Mouse (Mus musculus) spleen, postnatal 36 days (tissue): ENCODE results near the gene Ankrd13b.

Experiments
- DNase-seq, 2 experiments: peaks; one replicate each; pipeline ENCODE4 v3.0.0; 2022; ENCODE audit warnings: low spot score in 2 of 2, mixed read lengths in 1 of 2

The Ankrd13b gene

DNA sequence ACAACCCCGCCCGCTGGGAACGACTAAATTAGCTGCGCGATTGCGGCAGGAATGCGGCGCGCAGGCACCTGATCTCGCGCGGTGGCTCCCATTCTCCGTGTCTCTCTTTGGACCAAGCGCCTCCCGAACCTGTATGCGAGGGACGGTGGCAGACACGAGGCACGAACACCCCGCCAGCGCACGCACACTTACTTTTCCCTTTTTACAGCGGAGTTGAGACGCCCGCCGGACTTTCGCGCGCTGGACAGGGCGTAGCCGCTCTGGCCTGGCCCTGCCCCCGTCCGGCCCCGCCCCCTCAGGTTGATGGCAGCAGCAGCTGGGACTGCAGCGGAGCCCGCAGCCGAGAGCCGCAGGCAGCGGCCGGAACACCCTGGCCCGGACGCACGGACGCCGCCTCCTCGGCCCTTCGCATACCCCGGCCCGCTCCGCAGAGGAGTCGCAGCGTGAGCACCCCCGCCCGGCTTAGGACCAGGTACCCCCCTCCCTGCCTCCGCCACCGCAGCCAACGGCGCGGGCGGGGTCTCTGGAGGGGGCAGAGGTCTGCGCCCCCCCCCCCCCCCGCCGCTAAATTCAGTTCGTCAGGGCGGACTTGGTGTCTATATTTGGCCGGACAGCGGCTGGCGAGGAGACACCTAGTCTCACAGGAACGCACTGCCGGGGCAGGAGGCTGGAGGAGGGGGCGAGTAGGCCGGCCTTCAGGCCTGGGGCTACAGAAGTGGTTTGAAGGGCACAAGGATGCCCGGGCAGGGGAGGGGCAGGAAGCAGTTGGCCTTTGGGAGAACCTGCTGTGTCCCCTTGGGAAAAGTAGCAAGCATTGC is 27.0 kb downstream of the Ankrd13b start, which contains the start of gene Coro6:
TSS of gene Coro6 (plus strand) at position 129 of the 818 bp plus-strand sequence.
- DNase-seq = peak; percentile 49 to 50

DNA sequence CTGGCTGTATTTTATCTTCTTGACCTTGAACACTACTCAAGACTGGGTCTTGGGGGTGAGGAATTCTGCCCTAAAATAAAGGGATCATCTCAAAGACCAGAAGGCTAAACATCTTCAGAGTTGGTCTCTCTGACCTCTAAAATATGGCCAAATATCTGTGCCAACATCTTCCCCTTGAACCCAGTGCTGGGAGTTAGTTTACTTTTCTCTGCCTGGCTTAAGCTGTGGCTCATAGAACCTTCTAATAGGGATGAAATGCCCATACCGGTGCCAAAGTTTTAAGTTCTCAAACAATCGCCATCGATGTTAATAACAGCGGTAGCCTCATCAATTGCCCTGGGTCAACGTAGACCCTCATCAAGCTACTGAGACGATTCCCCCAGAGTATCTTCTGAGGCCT is 27.6 kb downstream of the Ankrd13b start:
- DNase-seq = no peak

GRCm38 (mm10) chr11:77456866-77457265 is 32.6 kb downstream of the Ankrd13b start:
- DNase-seq = no peak

DNA sequence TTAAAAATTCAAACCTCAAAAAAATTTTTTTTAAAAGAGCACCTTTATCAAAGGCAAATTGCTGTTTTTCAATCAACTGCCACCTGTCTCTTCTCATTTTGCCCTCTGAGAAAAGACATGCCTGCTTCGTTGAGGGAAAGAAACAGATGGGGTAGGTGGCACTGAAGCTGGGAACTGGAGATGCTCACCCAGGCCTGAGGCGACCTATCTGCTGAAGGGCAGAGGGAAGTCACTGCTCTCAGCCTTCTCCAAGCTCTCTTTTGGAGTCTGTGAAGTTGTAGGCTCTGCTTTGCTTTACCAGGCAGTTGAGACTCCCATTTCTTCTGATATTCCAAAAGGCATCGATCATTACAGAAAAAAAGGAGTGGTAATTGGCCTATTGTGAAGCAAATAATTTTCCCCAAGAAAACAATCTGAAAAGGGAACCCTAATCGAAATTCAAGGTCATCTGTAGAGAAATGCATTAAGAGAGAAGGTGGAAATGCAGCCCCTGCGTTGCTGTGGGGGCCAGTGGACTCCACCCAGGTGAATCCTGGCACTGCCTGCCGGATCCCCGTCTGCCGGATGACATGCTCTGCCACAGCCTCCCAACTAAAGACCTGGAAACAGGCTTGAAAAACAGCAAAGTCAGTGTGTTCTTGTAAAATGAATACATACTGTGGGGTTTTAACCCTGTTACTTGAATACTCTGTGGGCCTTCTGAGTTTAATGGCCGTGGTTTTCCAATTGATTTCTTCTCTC is 33.5 kb downstream of the Ankrd13b start:
- DNase-seq = no peak

DNA sequence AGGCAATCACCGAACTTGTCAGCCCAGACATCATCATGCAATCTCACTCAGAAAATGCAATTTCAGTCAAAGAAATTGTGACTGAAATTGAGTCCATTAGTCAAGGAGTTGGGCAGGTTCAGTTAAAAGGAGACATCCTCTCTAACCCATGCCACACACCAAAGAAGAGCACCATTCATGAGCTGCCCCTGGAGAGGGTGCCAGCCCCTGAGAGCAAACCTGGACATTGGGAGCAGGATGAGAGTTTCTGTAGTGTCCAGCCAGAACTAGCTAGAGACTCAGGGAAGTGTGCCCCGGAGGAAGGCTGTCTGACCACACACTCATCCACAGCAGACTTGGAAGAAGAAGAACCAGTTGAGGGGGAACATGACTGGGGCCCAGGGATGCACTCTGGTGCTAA is 36.1 kb downstream of the Ankrd13b start:
- no peak for DNase-seq

DNA sequence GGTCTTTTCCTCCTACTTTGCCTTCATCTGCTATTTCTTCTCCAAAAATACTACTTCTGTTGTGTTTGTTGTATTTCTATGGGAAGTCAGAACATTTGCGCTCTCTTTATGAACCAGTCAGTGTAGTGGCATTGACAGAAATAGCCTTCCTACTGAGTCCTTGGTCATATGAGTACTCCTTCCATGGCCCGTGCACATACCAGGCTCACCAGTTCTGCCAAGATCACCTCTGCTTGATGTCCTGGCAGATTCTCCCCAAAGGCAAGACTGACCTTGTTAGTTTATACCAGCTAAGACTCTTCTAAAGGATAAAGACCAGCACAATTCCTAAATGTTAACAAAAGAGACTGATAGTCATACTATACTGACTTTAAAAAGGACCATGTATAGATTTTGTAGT is 37.8 kb downstream of the Ankrd13b start:
- DNase-seq = no peak

DNA sequence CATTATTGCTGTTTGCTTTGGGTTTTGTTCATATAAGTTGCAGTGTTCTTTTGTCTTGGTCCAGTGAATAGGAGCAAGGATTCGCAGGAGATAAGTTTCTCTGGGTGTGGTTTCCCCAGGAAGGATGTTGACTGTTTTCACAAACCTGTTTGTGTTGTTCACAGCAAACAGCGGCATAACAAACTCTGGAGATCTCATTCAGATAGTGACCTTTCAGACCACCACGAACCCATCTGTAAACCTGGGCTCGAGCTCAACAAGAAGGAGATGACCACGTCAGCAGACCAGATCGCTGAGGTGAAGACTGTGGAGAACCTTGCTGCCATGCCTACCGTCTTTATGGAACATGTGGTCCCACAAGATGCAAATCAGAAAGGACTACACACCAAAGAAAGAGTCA is 40.3 kb downstream of the Ankrd13b start:
- no peak for DNase-seq

DNA sequence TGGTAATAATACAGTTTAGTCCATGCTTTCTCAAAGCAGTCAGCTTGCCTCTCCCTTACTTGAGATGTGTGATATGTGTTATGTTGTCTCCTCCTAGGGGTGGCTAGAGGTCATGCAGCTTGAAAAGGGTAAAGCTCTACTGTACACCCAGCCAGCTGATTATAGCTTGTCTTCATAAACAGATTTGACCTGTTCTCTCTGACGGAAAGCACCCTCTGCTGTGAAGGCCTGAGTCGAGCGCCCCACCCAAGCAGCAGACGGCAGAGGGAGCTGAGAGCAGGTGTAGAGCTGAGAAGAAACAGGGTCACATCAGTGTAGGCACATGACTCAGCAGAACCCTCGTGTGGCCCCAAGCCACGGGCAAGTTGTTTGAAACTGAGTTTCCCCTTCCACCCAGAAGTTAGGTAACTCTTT is 42.8 kb downstream of the Ankrd13b start:
- DNase-seq = peak; percentile 54 to 71

DNA sequence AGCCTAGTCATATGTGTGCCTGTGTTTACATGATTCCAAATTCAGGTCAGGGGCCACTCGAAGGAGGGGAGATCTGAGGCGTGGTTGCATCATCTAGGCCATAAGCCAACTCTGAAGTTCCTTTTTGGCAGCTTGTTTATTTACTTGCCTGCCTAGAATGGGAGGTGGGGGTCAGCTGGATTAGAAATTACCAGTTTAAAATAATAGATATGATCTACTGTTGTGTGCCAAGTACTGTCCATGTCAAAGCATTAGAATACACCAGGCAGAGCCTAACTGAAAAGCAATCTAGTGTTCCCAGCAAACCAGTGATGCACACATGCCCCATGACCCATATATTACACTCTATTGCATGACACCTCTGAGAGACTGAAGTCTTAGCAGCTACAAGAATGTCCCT is 44.5 kb downstream of the Ankrd13b start:
- no peak for DNase-seq

GRCm38 (mm10) chr11:77442186-77443170 is 47.0 kb downstream of the Ankrd13b start:
- DNase-seq = peak in 1 of 2 experiments; percentile 32

GRCm38 (mm10) chr11:77441020-77441419 is 48.5 kb downstream of the Ankrd13b start:
- no peak for DNase-seq

- no peak for DNase-seq
These were observed 49.4 kb downstream of the Ankrd13b start for GRCm38 (mm10) chr11:77440081-77440480.

DNA sequence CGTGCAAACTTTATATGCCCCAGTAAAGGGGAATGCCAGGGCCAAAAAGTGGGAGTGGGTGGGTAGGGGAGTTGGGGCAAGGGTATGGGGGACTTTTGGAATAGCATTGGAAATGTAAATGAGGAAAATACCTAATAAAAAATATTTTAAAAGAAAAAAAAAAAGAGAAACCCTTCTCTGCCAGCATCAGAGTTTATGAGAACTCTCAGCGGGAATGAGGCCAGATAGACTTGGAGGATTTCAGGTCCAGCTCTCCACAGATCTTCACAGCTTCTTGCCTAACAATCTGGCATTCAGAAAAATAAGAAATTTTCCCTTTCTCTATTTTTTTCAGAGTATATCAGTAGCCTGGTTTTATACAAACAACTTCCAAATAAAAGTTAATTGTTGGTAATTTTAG is 52.5 kb downstream of the Ankrd13b start:
- DNase-seq = no peak

- no peak for DNase-seq
These were observed 61.0 kb downstream of the Ankrd13b start for GRCm38 (mm10) chr11:77428446-77428845.

- peak; percentile 19 to 37 for DNase-seq
These were observed 66.2 kb downstream of the Ankrd13b start for GRCm38 (mm10) chr11:77423175-77423859.
